Mouse (Mus musculus) limb, embryonic 11.5 days (tissue): Measurements from ENCODE around the gene Ncan. TPM values are rescaled to one million over a fixed set of nuclear protein-coding genes. Genes with fewer than 3 reads are reported as not detected.

ENCODE experiments used
- ATAC-seq: fragments of 200-750 bp; cut with Nextera tagmentation; 2 replicates; pipeline ENCODE4 v1.8.0; 2017; ENCODE audit warnings: low read depth; ENCODE audit not compliant: insufficient number of reproducible peaks, low FRiP score, low TSS enrichment
- DNase-seq: peaks from one replicate; pipeline ENCODE4 v3.0.0-alpha.2; 2015; ENCODE audit warnings: low spot score
- H3K27ac ChIP-seq: fragments of 300-500 bp; sonication (generic); replicated peaks from 2 replicates; pipeline ENCODE4 v1.5.1; 2014; ENCODE audit warnings: low read depth, mild to moderate bottlenecking, low read length
- H3K27me3 ChIP-seq: fragments of 300-500 bp; sonication (generic); 2 replicates; pipeline ENCODE4 v1.6.1; 2014; ENCODE audit warnings: mild to moderate bottlenecking, low read length, mixed read lengths; ENCODE audit not compliant: control insufficient read depth, insufficient read depth
- H3K36me3 ChIP-seq: fragments of 300-500 bp; sonication (generic); 2 replicates; pipeline ENCODE4 v1.6.1; 2014; ENCODE audit warnings: mild to moderate bottlenecking, low read length, moderate library complexity, mixed read lengths; ENCODE audit not compliant: control insufficient read depth, insufficient read depth
- H3K4me1 ChIP-seq: fragments of 300-500 bp; sonication (generic); 2 replicates; pipeline ENCODE4 v1.6.1; 2014; ENCODE audit warnings: low read length, mixed read lengths; ENCODE audit not compliant: control insufficient read depth, insufficient read depth
- H3K4me2 ChIP-seq: fragments of 300-500 bp; sonication (generic); 2 replicates; pipeline ENCODE4 v1.6.1; 2014; ENCODE audit warnings: low read depth, mild to moderate bottlenecking, moderate library complexity; ENCODE audit not compliant: severe bottlenecking
- H3K4me3 ChIP-seq: fragments of 300-500 bp; sonication (generic); 2 replicates; pipeline ENCODE4 v1.5.1; 2014; ENCODE audit warnings: low read depth, low read length
- H3K9ac ChIP-seq: fragments of 300-500 bp; sonication (generic); 2 replicates; pipeline ENCODE4 v1.6.1; 2014; ENCODE audit warnings: mild to moderate bottlenecking, low read length
- H3K9me3 ChIP-seq: fragments of 300-500 bp; sonication (generic); 2 replicates; pipeline ENCODE4 v1.6.1; 2016; ENCODE audit warnings: low read length; ENCODE audit not compliant: control insufficient read depth
- WGBS: fragments of 180-500 bp; shearing (Covaris S2); extraction: QIAGEN DNeasy Blood & Tissue Kit; methylation state at CpG from one replicate; pipeline ENCODE4 v1.1.7; 2014; 5-methylcytosine and 5-hydroxymethylcytosine counted together
- polyA plus RNA-seq: library from polyadenylated mRNA; unstranded; fragments of >200 nt; fragmentation: Nextera tagmentation; extraction: Ambion mirVana; gene quantifications from 2 replicates; pipeline ENCODE4 v1.2.1, GENCODE M21; 2014

Gene Ncan
- polyA plus RNA-seq, 1 experiment from 2014 or later = 0.60 TPM

DNA sequence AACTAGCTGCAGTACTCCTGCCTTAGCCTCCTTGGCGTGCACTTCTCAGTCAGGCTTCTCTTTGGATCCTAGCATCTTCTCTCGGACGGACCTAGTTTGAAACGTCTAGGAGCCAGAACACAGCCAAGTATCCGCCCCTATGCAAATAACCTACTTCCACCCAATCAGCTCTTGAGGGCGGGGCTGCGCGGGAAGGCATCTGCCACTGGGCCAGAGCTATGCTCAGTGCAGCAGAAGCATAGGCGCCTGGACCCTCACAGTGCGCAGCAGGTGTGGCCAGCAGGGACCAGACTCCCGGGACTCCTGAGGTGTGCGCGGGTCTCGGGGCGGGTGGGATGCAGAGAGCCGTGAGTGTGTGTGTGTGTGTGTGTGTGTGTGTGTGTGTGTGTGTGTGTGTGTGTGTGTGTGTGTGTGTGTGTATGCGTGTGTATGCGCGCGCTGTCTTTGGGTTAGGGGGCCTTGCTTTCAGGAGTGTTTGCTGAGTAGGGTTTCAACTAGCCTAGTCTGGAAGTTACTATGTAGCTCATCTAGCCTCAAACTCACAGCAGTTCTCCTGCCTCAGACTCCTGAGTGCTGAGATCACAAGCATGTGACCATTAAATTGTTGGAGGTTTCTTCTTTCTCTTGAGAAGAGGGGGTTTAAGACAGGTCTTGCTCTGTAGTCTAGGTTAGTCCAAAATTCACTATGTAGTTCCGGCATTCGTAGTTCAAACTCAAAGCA lies 32.0 kb upstream of the Ncan start:
- DNase-seq (peak; percentile 85), ATAC-seq (peak; percentile 89)
- no peaks in the 10 kb centered on the region for H3K9me3 ChIP-seq
- no peak overlapping the region for H3K27ac ChIP-seq
- H3K4me2 ChIP-seq = peak overlapping the region; percentile 33; the same call in 1 of the 2 replicates
- H3K4me3 ChIP-seq = no peak overlapping the region
- 0 out of 2 replicates have a peak, but pooled peaks cover 2% of the 10 kb centered on the region for H3K27me3 ChIP-seq
- 16% methylated on average over 21 of the region's 22 CpGs for WGBS
- H3K36me3 ChIP-seq = no peaks in the 10 kb centered on the region
- peaks cover 7% of the 10 kb centered on the region for H3K4me1 ChIP-seq
- no peak overlapping the region for H3K9ac ChIP-seq

DNA sequence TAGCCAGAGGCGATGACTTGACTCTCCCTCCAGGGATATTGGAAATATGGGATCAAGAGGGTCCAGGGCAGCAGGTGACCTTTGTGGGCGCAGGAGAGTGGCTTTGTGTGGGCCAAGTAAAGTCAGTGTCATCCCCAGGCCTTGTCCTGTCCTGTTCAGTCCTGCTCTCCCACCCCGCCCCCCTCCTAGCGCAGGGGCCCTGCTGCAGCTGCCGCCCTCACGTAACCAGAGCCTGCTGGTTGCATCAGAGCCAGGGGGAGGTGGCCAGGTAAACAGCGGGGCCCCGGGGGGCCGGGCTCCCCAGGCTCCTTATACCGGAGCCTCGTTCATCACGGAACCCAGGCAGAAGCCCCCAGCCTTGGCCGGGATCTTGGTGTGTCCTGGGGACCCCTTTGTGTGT lies 29.5 kb upstream of the Ncan start:
- peaks cover 7% of the 10 kb centered on the region for H3K4me1 ChIP-seq
- peak; percentile 47; the same call in 1 of the 2 replicates for ATAC-seq
- WGBS = 16% methylated on average over 13 of the region's 13 CpGs
- no peaks in the 10 kb centered on the region for H3K9me3 ChIP-seq
- H3K9ac ChIP-seq = peak overlapping the region; percentile 7; the same call in 1 of the 2 replicates
- H3K4me3 ChIP-seq = no peak overlapping the region
- 0 out of 2 replicates have a peak, but pooled peaks cover 2% of the 10 kb centered on the region for H3K27me3 ChIP-seq
- H3K4me2 ChIP-seq = no peak overlapping the region
- H3K36me3 ChIP-seq = peaks cover under 1% of the 10 kb centered on the region
- DNase-seq = peak; percentile 41
- H3K27ac ChIP-seq = no peak overlapping the region

DNA sequence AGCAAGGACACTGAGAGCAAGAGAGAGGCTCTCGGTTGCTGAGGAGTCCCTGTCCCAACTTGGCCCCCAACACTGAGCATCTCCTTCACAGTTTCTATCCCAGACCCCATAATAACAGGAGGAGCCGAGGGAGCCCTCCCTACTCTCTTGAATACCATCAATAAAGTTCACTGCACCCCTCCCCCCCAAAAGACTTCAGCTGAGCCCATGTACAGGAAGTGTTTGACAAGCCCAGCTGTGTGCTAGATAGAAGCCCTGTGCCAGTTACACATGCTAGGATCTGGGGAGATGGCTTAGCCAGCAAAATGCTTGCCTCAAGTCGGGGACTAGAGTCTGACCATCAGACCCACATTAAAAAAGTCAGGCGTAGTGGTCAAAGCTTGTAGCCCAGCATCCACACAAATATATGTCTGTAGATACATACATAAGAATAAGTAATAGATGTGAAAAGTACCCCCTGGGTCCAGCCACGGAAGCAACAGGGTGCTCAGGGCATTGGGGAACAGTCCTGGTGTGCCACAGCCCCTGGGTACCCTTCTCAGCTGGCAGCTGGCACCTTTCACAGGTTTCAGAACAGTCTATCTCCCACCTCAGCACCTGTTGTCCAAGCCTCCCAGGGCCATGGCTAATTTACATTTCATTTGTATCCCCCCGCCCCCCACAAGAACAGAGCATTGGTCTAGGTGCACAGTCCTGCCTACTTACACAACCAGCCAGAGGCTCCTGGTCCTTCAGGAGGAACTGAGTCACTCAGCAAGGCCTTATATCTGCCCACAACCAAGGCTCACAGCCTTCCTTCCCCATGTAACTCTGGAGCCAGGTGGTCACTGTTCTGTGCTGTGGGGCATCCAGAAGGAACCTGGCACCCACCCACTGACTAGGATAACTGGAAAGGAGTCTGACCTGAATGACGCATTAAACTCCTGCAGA lies 27.3 kb upstream of the Ncan start:
- Histone ChIP-seq H3K9me3 (no peaks in the 10 kb centered on the region), H3K4me1 (peaks cover 7% of the 10 kb centered on the region), H3K4me3 (no peak overlapping the region), H3K36me3 (peaks cover 10% of the 10 kb centered on the region), H3K9ac (no peak overlapping the region), H3K27ac (no peak overlapping the region), H3K4me2 (no peak overlapping the region), H3K27me3 (0 out of 2 replicates have a peak, but pooled peaks cover 2% of the 10 kb centered on the region)
- 83% methylated on average over 7 of the region's 7 CpGs for WGBS
- no peak for ATAC-seq
- no peak for DNase-seq

DNA sequence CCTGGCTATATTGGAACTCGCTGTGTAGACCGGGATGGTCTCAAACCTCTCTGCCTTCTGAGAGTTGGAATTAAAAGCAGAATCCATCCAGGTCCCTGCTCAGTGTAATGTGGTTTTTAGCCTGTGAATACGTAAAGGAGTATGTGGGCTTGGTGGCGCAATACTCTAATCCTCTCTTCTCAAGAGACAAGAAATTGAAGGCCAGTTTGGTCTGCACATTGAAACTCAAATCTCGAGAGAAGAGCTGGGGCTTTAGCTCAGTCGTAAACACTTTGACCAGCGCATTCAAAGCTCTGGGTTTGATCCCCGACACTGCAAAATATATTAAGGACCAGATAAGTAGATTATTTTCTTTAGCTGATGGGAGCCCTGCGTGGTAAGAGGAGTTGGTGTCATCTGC lies 19.3 kb upstream of the Ncan start:
- Histone ChIP-seq H3K4me2 (peak overlapping the region; percentile 79), H3K27me3 (no peaks in the 10 kb centered on the region), H3K27ac (peak overlapping the region; percentile 71; the same call in 1 of the 2 replicates), H3K9me3 (no peaks in the 10 kb centered on the region), H3K9ac (peak overlapping the region; percentile 82), H3K36me3 (peaks cover 7% of the 10 kb centered on the region), H3K4me3 (peak overlapping the region; percentile 75), H3K4me1 (peaks cover 13% of the 10 kb centered on the region)
- 11% methylated on average over 9 of the region's 9 CpGs for WGBS
- no peak for DNase-seq
- ATAC-seq = no peak

DNA sequence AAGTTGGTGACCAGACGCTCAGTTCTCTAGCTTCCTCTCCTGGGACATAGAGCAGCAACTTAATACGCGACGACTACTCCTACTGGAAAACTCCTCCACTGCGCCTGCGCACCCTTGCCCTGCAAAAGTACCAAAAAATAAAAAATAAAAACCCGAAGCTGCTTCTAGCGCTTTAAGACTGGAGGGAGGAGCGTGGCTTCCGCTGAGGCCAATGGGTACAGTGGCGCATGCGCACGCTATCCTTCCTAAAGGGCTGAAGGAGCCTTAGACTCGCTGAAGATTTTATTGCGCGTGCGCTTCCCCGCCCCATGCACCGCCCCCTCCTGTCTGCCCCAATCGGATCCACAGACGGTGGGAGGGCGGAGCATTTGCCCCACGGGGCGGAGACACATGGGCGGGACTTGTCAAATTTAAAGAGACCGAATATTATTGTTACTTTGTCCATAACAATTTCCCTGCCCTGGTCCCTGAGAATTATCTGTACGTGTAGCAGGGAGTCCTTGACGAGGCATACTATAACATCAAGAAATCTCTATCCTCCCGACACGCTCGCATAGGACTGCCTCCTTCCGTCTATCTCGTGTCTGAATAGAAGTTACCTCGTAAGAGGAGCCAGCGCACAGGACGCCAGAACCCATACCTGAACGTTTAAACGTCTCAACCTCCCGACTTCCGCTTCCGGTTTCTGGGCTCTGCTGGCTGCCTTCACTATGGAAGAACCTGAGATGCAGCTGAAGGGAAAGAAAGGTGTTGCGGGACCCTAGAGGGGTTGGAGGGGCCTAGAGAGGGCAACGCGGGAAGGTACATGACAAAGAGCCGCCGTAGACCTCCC lies 18.6 kb upstream of the Ncan start, which contains the start of the genes Rfxank, Borcs8 and Mef2b:
TSS of gene Rfxank (minus strand) at position 129 of the 832 bp plus-strand sequence.
TSS of gene Borcs8 (plus strand) at position 474 of the 832 bp plus-strand sequence.
TSS of gene Mef2b (plus strand) at position 686 of the 832 bp plus-strand sequence.
- Histone ChIP-seq H3K4me2 (peak within 1 kb of the TSS; percentile 79), H3K27me3 (no peaks in the 10 kb centered on the region), H3K9ac (peak within 1 kb of the TSS; percentile 82), H3K36me3 (peaks cover 5% of the 10 kb centered on the region), H3K27ac (peak within 1 kb of the TSS; percentile 71; the same call in 1 of the 2 replicates), H3K4me3 (peak within 1 kb of the TSS; percentile 75), H3K9me3 (no peaks in the 10 kb centered on the region), H3K4me1 (peaks cover 13% of the 10 kb centered on the region)
- peak; percentile 95 for ATAC-seq
- DNase-seq = peak; percentile 99
- WGBS = under 1% methylated on average over 46 of the region's 46 CpGs

DNA sequence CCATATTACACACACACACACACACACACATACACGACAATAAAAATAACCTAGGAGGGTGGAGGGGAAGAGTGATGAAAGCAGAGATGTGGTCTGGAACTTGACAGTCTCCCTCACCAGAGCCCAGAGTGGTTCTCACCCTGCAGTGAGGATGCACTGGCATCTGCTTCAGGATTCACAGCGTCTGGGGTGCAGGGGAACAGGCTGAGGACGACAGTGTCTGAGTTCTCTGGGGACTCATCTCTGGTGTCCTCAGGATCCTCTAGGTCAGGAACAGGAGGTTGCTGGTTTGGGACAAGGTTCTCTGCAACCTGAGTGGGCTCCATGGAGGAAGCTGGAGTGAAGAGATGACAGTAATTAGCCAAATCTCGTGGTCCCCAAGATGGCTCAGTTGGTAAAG lies 17.2 kb upstream of the Ncan start:
- H3K27ac ChIP-seq = no peak overlapping the region
- no peaks in the 10 kb centered on the region for H3K27me3 ChIP-seq
- H3K9me3 ChIP-seq = no peaks in the 10 kb centered on the region
- H3K9ac ChIP-seq = no peak overlapping the region
- ATAC-seq = no peak
- peaks cover 13% of the 10 kb centered on the region for H3K4me1 ChIP-seq
- H3K4me2 ChIP-seq = peak overlapping the region; percentile 60
- DNase-seq = no peak
- peaks cover 8% of the 10 kb centered on the region for H3K36me3 ChIP-seq
- WGBS = 83% methylated on average over 4 of the region's 4 CpGs
- peak overlapping the region; percentile 75; the same call in 1 of the 2 replicates for H3K4me3 ChIP-seq

DNA sequence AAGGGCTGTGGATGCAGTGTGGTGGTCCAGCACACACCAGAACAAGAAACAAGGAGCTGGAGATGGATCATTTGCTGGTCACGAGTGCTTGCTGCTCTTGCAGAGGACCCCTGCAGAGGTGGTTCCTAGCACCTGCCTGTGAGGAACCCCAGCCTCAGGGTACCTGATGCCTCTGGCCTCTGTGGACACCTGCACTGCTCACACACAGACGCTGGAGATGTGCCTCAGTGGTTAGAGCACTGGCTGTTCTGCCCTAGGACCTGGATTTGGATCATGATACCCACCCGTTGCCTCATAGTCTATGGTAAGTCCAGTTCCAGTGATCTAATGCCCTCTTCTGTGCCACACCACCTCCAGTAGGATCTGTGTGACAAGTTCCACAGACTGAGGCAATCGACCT lies 15.9 kb upstream of the Ncan start:
- DNase-seq (no peak), ATAC-seq (no peak)
- Histone ChIP-seq H3K27ac (no peak overlapping the region), H3K36me3 (peaks cover 8% of the 10 kb centered on the region; the same call in 1 of the 2 replicates), H3K4me3 (no peak overlapping the region), H3K4me2 (no peak overlapping the region), H3K27me3 (no peaks in the 10 kb centered on the region), H3K9me3 (no peaks in the 10 kb centered on the region), H3K9ac (no peak overlapping the region), H3K4me1 (peaks cover 15% of the 10 kb centered on the region)
- WGBS = 83% methylated on average over 4 of the region's 4 CpGs
